ENCODE assay signal across 10 mouse cellular contexts in the genomic region with DNA sequence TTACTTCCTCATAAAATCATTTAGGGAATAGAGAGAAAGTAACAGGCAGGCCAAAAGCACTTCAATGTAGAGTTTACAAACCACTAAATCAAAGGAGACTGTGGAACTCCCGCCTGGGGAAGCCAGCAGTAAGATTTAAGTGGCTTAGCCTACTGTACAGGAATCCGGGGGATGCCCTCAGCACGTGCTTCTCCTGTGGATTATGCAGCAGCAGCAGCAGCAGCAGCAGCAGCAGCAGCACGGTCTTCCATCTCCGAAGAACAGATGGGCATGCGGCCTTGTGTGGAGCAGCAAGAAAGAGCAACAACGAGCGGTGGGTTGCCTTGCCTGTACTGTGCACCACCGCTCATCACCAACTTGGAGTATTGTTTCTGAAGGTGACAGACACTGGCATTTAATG.
DNase-seq lines count a peak whose midpoint lies in the region; ATAC-seq lines count a peak whose summit lies in the region.
"Had no signal": no experiment of that assay in that cellular context is flagged by ENCODE, and none has a peak within 500 bp of the region (broad histone marks: within the 10 kb centered on the region; RNA-seq: fewer than 3 reads in every experiment).

No protein-coding gene starts in this region.

- ATAC-seq in hindbrain, embryonic 11.5 days (ENCODE audit: low FRiP score) = peak; percentile 46
- peak; percentile 51; the same call in 1 of the 2 replicates for ATAC-seq in midbrain, embryonic 14.5 days (ENCODE audit: low FRiP score, low TSS enrichment)

- DNase-seq in embryo, embryonic 10 days (ENCODE audit: low spot score) = peak; percentile 56
- DNase-seq in embryonic facial prominence, embryonic 10.5 days (ENCODE audit: low spot score) = peak; percentile 36
- peak; percentile 47 for DNase-seq in hindbrain, embryonic 11.5 days (ENCODE audit: low spot score)
- DNase-seq in midbrain, embryonic 14.5 days = peak; percentile 71
- DNase-seq in adrenal gland, postnatal 36 days = no peak
- DNase-seq in layer of hippocampus, adult 8-10 months (ENCODE audit: low spot score in 2 of 2) = no peak
- no peak for DNase-seq in cerebellum, adult 8-10 months
- DNase-seq: right cerebral cortex, adult 18-20 months; thymus, postnatal 4 days had no signal

- H3K36me3 ChIP-seq in embryonic facial prominence, embryonic 10.5 days (replicated peaks) = no peaks in the 10 kb centered on the region
- H3K36me3 ChIP-seq in hindbrain, embryonic 11.5 days (ENCODE audit: control insufficient read depth, insufficient read depth, low read length) = no peaks in the 10 kb centered on the region
- no peaks in the 10 kb centered on the region for H3K36me3 ChIP-seq in midbrain, embryonic 14.5 days (ENCODE audit: control insufficient read depth, insufficient read depth, low read length)
- H3K36me3 ChIP-seq: hindbrain, embryonic 15.5 days had no signal

- no peak overlapping the region for H3K4me2 ChIP-seq in hindbrain, embryonic 11.5 days (replicated peaks; ENCODE audit: low read depth, low read length)
- H3K4me2 ChIP-seq in midbrain, embryonic 14.5 days (ENCODE audit: low read length) = no peak overlapping the region

- H3K4me3 ChIP-seq in embryonic facial prominence, embryonic 10.5 days = no peak overlapping the region
- no peak overlapping the region for H3K4me3 ChIP-seq in hindbrain, embryonic 11.5 days (ENCODE audit: low read depth, low read length)
- H3K4me3 ChIP-seq in midbrain, embryonic 14.5 days (replicated peaks; ENCODE audit: low read depth, low read length) = no peak overlapping the region
- H3K4me3 ChIP-seq: hindbrain, embryonic 15.5 days had no signal

- no peaks in the 10 kb centered on the region for H3K9me3 ChIP-seq in embryonic facial prominence, embryonic 10.5 days
- H3K9me3 ChIP-seq in hindbrain, embryonic 11.5 days (ENCODE audit: control insufficient read depth, low read length) = no peaks in the 10 kb centered on the region
- H3K9me3 ChIP-seq in midbrain, embryonic 14.5 days (ENCODE audit: control insufficient read depth, low read length) = no peaks in the 10 kb centered on the region
- H3K9me3 ChIP-seq: hindbrain, embryonic 15.5 days had no signal

- H3K27ac ChIP-seq in embryonic facial prominence, embryonic 10.5 days (replicated peaks) = peak overlapping the region; percentile 63
- no peak overlapping the region for H3K27ac ChIP-seq in hindbrain, embryonic 11.5 days (ENCODE audit: low read depth, low read length)
- H3K27ac ChIP-seq in midbrain, embryonic 14.5 days (replicated peaks; ENCODE audit: low read depth, low read length) = peak overlapping the region; percentile 75

- peaks cover 49% of the 10 kb centered on the region for H3K27me3 ChIP-seq in embryonic facial prominence, embryonic 10.5 days (replicated peaks; ENCODE audit: low read depth, poor library complexity, severe bottlenecking)
- peaks cover 3% of the 10 kb centered on the region; the same call in 1 of the 2 replicates for H3K27me3 ChIP-seq in hindbrain, embryonic 11.5 days (ENCODE audit: control insufficient read depth, insufficient read depth, low read length)
- H3K27me3 ChIP-seq in midbrain, embryonic 14.5 days (ENCODE audit: control insufficient read depth, insufficient read depth, low read length) = peaks cover 20% of the 10 kb centered on the region
- H3K27me3 ChIP-seq: hindbrain, embryonic 15.5 days had no signal

- 47% methylated on average over 9 of the region's 9 CpGs for whole genome bisulfite sequencing in embryonic facial prominence, embryonic 10.5 days
- 19% methylated on average over 9 of the region's 9 CpGs for WGBS in hindbrain, embryonic 11.5 days
- 5% methylated on average over 9 of the region's 9 CpGs for WGBS in midbrain, embryonic 14.5 days

- 0 out of 2 replicates have a peak overlapping the region, but pooled peaks have one; percentile 15 for H3K9ac ChIP-seq in hindbrain, embryonic 11.5 days (ENCODE audit: low read depth, low read length)
- no peak overlapping the region for H3K9ac ChIP-seq in midbrain, embryonic 14.5 days (replicated peaks; ENCODE audit: low read length)
- H3K9ac ChIP-seq: hindbrain, embryonic 15.5 days had no signal

- peaks cover 42% of the 10 kb centered on the region for H3K4me1 ChIP-seq in embryonic facial prominence, embryonic 10.5 days
- H3K4me1 ChIP-seq in hindbrain, embryonic 11.5 days (replicated peaks; ENCODE audit: control insufficient read depth, insufficient read depth, low read length) = peaks cover 7% of the 10 kb centered on the region; the same call in 1 of the 2 replicates
- H3K4me1 ChIP-seq in midbrain, embryonic 14.5 days (ENCODE audit: control insufficient read depth, insufficient read depth, low read length) = peaks cover 37% of the 10 kb centered on the region

Comparison
In these comparisons a context has a peak if more than half of its experiments do, and no peak if none do; other contexts are left out.
1. DNase-seq: peak in embryo, embryonic 10 days (single experiment), embryonic facial prominence, embryonic 10.5 days (single experiment), hindbrain, embryonic 11.5 days (single experiment) and midbrain, embryonic 14.5 days (single experiment); none in adrenal gland, postnatal 36 days (0 of 2), layer of hippocampus, adult 8-10 months (0 of 2) and cerebellum, adult 8-10 months (single experiment).